Mouse (Mus musculus) liver, postnatal 0 days (tissue): ENCODE data around the gene Phf11d. TPM values are rescaled to one million over a fixed set of nuclear protein-coding genes. Genes with fewer than 3 reads are reported as not detected.
"Not testable (repeated sequence)": the region's sequence is repeated elsewhere in the genome, so short reads cannot be mapped to it uniquely, and the experiment has no call there.

Experiments
- ATAC-seq: fragments of 200-750 bp; cut with Nextera tagmentation; 2 replicates; pipeline ENCODE4 v1.8.0; 2017; ENCODE audit warnings: mild to moderate bottlenecking, moderate library complexity
- DNase-seq: peaks from one replicate; pipeline ENCODE4 v3.0.0-alpha.2; 2016
- H3K27ac ChIP-seq: fragments of 300-500 bp; sonication (generic); 2 replicates; pipeline ENCODE4 v1.5.1; 2014; ENCODE audit warnings: antibody characterized with exemption, moderate library complexity, mild to moderate bottlenecking, low read depth
- H3K27me3 ChIP-seq: fragments of 300-500 bp; sonication (generic); 2 replicates; pipeline ENCODE4 v1.6.1; 2014; ENCODE audit warnings: low read length, control low read depth, mixed read lengths; ENCODE audit not compliant: insufficient read depth
- H3K36me3 ChIP-seq: fragments of 300-500 bp; sonication (generic); replicated peaks from 2 replicates; pipeline ENCODE4 v1.6.1; 2014; ENCODE audit warnings: mild to moderate bottlenecking, control low read depth, low read length, moderate library complexity, mixed read lengths; ENCODE audit not compliant: insufficient read depth
- H3K4me1 ChIP-seq: fragments of 300-500 bp; sonication (generic); 2 replicates; pipeline ENCODE4 v1.6.1; 2014; ENCODE audit warnings: antibody characterized with exemption, mild to moderate bottlenecking, control low read depth; ENCODE audit not compliant: insufficient read depth
- H3K4me2 ChIP-seq: fragments of 300-500 bp; sonication (generic); 2 replicates; pipeline ENCODE4 v1.6.1; 2014; ENCODE audit warnings: low read depth, mild to moderate bottlenecking, low read length, moderate library complexity, mixed read lengths
- H3K4me3 ChIP-seq: fragments of 300-500 bp; sonication (generic); 2 replicates; pipeline ENCODE4 v1.5.1; 2014; ENCODE audit warnings: low read depth, low read length
- H3K9ac ChIP-seq: fragments of 300-500 bp; sonication (generic); replicated peaks from 2 replicates; pipeline ENCODE4 v1.6.1; 2014; ENCODE audit warnings: mild to moderate bottlenecking, moderate library complexity
- H3K9me3 ChIP-seq: fragments of 300-500 bp; sonication (generic); 2 replicates; pipeline ENCODE4 v1.6.1; 2016; ENCODE audit warnings: mild to moderate bottlenecking, control low read depth, low read length, mixed read lengths
- CTCF ChIP-seq: sonication (generic); IDR thresholded peaks from 2 replicates; pipeline ENCODE4 v1.5.1; 2016; ENCODE audit warnings: antibody characterized with exemption, low read depth
- EP300 ChIP-seq: IDR thresholded peaks from 2 replicates; pipeline ENCODE4 v1.6.1; 2016; ENCODE audit warnings: antibody characterized with exemption, low read depth, mild to moderate bottlenecking
- WGBS: fragments of 180-500 bp; shearing (Covaris S2); extraction: QIAGEN DNeasy Blood & Tissue Kit; methylation state at CpG from one replicate; pipeline ENCODE4 v1.1.7; 2014; ENCODE audit not compliant: insufficient replicate concordance; 5-methylcytosine and 5-hydroxymethylcytosine counted together
- polyA plus RNA-seq: library from polyadenylated mRNA; unstranded; fragments of >200 nt; fragmentation: Nextera tagmentation; extraction: Ambion mirVana; gene quantifications from 2 replicates; pipeline ENCODE4 v1.2.1, GENCODE M21; 2015

The Phf11d gene
- polyA plus RNA-seq, 1 experiment from 2014 or later, result 2.9 TPM

GRCm38 (mm10) chr14:59370348-59371068 is 5.2 kb upstream of the Phf11d start:
- Histone ChIP-seq H3K4me1 (no peaks in the 10 kb centered on the region), H3K27me3 (no peaks in the 10 kb centered on the region), H3K4me2 (no peak overlapping the region), H3K9ac (no peak overlapping the region), H3K4me3 (no peak overlapping the region), H3K27ac (no peak overlapping the region), H3K36me3 (no peaks in the 10 kb centered on the region), H3K9me3 (peaks cover 4% of the 10 kb centered on the region)
- no peak for TF ChIP-seq CTCF
- TF ChIP-seq EP300, result no peak
- ATAC-seq (no peak), DNase-seq (no peak)
- WGBS, result 88% methylated on average over 25 of the region's 25 CpGs

GRCm38 (mm10) chr14:59366386-59367105 is 1.3 kb upstream of the Phf11d start:
- TF ChIP-seq EP300, result no peak
- no peak for TF ChIP-seq CTCF
- Histone ChIP-seq H3K27me3 (no peaks in the 10 kb centered on the region), H3K9ac (no peak overlapping the region), H3K9me3 (no peaks in the 10 kb centered on the region; the same call in 1 of the 2 replicates), H3K4me1 (no peaks in the 10 kb centered on the region), H3K36me3 (no peaks in the 10 kb centered on the region), H3K4me2 (no peak overlapping the region), H3K27ac (no peak overlapping the region), H3K4me3 (no peak overlapping the region)
- no peak for DNase-seq
- 82% methylated on average over 8 of the region's 8 CpGs for WGBS
- ATAC-seq, result no peak

GRCm38 (mm10) chr14:59341189-59341588 is 24.1 kb downstream of the Phf11d start, which contains the start of gene Phf11b:
TSS of gene Phf11b (minus strand) at chr14:59341351.
- not testable (repeated sequence) for H3K27ac ChIP-seq, H3K36me3 ChIP-seq, H3K4me3 ChIP-seq, H3K4me1 ChIP-seq, DNase-seq, H3K27me3 ChIP-seq, H3K9me3 ChIP-seq, H3K4me2 ChIP-seq, H3K9ac ChIP-seq
- 61% methylated on average over 1 of the region's 1 CpGs for WGBS
- ATAC-seq, result peak; percentile 31; the same call in 1 of the 2 replicates

DNA sequence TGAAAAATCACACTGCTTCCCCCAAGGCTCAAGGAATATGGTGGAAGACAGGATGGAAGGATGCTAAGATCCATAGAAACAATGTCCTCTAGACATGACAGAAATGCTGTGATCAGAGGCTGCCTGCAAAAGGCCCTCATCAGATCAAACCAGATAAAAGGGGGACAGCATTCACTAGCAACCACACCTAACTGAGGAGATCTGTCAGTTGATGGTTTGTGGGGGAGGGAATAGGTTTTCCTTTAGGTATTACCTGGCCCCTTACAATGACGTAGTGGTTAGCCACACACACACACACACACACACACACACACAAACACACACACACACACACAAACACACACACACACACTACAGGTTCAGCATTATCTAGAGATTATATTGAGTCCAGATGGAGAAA is 25.7 kb downstream of the Phf11d start:
- no peak for DNase-seq
- no peak overlapping the region for H3K4me3 ChIP-seq

GRCm38 (mm10) chr14:59336056-59336455 is 29.2 kb downstream of the Phf11d start:
- not testable (repeated sequence) for H3K36me3 ChIP-seq, H3K27me3 ChIP-seq, H3K4me1 ChIP-seq, H3K27ac ChIP-seq, H3K4me3 ChIP-seq, DNase-seq, H3K4me2 ChIP-seq, H3K9ac ChIP-seq, H3K9me3 ChIP-seq, ATAC-seq
- 77% methylated on average over 3 of the region's 3 CpGs for WGBS

More for the DNA sequence above, 25.7 kb downstream of the Phf11d start:
- H3K27me3 ChIP-seq, result no peaks in the 10 kb centered on the region
- H3K27ac ChIP-seq, result no peak overlapping the region
- no peaks in the 10 kb centered on the region for H3K36me3 ChIP-seq
- TF ChIP-seq CTCF (no peak), EP300 (no peak)
- H3K4me1 ChIP-seq, result no peaks in the 10 kb centered on the region
- no peak overlapping the region for H3K4me2 ChIP-seq
- WGBS, result 82% methylated on average over 1 of the region's 1 CpGs
- no peaks in the 10 kb centered on the region for H3K9me3 ChIP-seq
- H3K9ac ChIP-seq, result no peak overlapping the region
- ATAC-seq, result no peak

- not testable (repeated sequence) for H3K4me3 ChIP-seq, H3K9ac ChIP-seq, H3K27ac ChIP-seq, H3K27me3 ChIP-seq, H3K4me1 ChIP-seq, H3K4me2 ChIP-seq, H3K9me3 ChIP-seq, H3K36me3 ChIP-seq, ATAC-seq
- peak; percentile 46 for TF ChIP-seq CTCF
- 73% methylated on average over 3 of the region's 3 CpGs for WGBS
- DNase-seq, result peak; percentile 13
Measured at GRCm38 (mm10) chr14:59330499-59330898, 34.8 kb downstream of the Phf11d start.

- H3K4me3 ChIP-seq, DNase-seq, H3K36me3 ChIP-seq, H3K4me1 ChIP-seq, H3K9ac ChIP-seq, H3K27me3 ChIP-seq, H3K4me2 ChIP-seq, ATAC-seq, H3K27ac ChIP-seq, H3K9me3 ChIP-seq: not testable (repeated sequence)
- 79% methylated on average over 6 of the region's 6 CpGs for WGBS
Measured at GRCm38 (mm10) chr14:59319970-59320369, 45.3 kb downstream of the Phf11d start.

GRCm38 (mm10) chr14:59319036-59319435 is 46.2 kb downstream of the Phf11d start:
- not testable (repeated sequence) for H3K27me3 ChIP-seq, H3K4me2 ChIP-seq, H3K9ac ChIP-seq, H3K9me3 ChIP-seq, H3K27ac ChIP-seq, DNase-seq, ATAC-seq, H3K4me3 ChIP-seq, H3K4me1 ChIP-seq, H3K36me3 ChIP-seq
- whole genome bisulfite sequencing, result 84% methylated on average over 3 of the region's 3 CpGs
